23 mouse cellular contexts compared by ENCODE assay signal in genomic region chr13:58201908-58202307, GRCm38 (mm10).
"Had no signal": no experiment of that assay in that cellular context is flagged by ENCODE, and none has a peak within 500 bp of the region (broad histone marks: within the 10 kb centered on the region; RNA-seq: fewer than 3 reads in every experiment).

No protein-coding gene starts in this region.

- H3K4me2 ChIP-seq: heart, embryonic 12.5 days; hindbrain, embryonic 13.5 days; hindbrain, embryonic 15.5 days; kidney, embryonic 15.5 days; limb, embryonic 13.5 days; limb, embryonic 15.5 days; liver, embryonic 12.5 days had no signal

- H3K4me3 ChIP-seq: heart, embryonic 10.5 days; heart, embryonic 12.5 days; hindbrain, embryonic 13.5 days; hindbrain, embryonic 15.5 days; kidney, embryonic 15.5 days; left cerebral cortex, adult 2 months; limb, embryonic 13.5 days; limb, embryonic 15.5 days; liver, embryonic 12.5 days had no signal

- H3K27ac ChIP-seq: heart, embryonic 10.5 days; hindbrain, embryonic 13.5 days; hindbrain, embryonic 15.5 days; hindbrain, postnatal 0 days; kidney, embryonic 15.5 days; kidney, postnatal 0 days; left cerebral cortex, adult 2 months; limb, embryonic 13.5 days; limb, embryonic 15.5 days; liver, embryonic 12.5 days; liver, embryonic 14.5 days had no signal

- H3K9me3 ChIP-seq: heart, embryonic 10.5 days; heart, embryonic 12.5 days; hindbrain, embryonic 13.5 days; hindbrain, embryonic 15.5 days; kidney, embryonic 15.5 days; limb, embryonic 13.5 days; limb, embryonic 15.5 days; liver, embryonic 12.5 days had no signal

- H3K9ac ChIP-seq: heart, embryonic 12.5 days; hindbrain, embryonic 13.5 days; hindbrain, embryonic 15.5 days; kidney, embryonic 15.5 days; limb, embryonic 13.5 days; limb, embryonic 15.5 days; liver, embryonic 12.5 days; liver, embryonic 14.5 days had no signal

- H3K27me3 ChIP-seq: heart, embryonic 12.5 days; hindbrain, embryonic 13.5 days; hindbrain, embryonic 15.5 days; kidney, embryonic 15.5 days; limb, embryonic 13.5 days; limb, embryonic 15.5 days; liver, embryonic 12.5 days had no signal

- DNase-seq: gastrocnemius, postnatal 14 days; gastrocnemius, postnatal 36 days; heart, adult 18-20 months; heart, postnatal 14 days; heart, postnatal 36 days; kidney, adult 11 months; kidney, adult 2 months; kidney, adult 9 months; kidney, postnatal 14 days; kidney, postnatal 36 days; left cerebral cortex, postnatal 4 days had no signal
